Mouse (Mus musculus): Measurements from ENCODE around the gene Lrrc8a.

Gene Lrrc8a

GRCm38 (mm10) chr2:30239777-30240176 is 2.3 kb downstream of the Lrrc8a start:
- peak; percentile 85 to 87 for DNase-seq (ENCODE audit: low spot score in 2 of 2)

GRCm38 (mm10) chr2:30240267-30240666 is 2.8 kb downstream of the Lrrc8a start, which contains the start of gene Gm28035:
Gm28035 (plus strand) TSS chr2:30240567.
- peak in 1 of 2 experiments; percentile 4 for DNase-seq (ENCODE audit: low spot score in 2 of 2)

- DNase-seq (ENCODE audit: low spot score in 2 of 2): peak; percentile 93 to 97
Measured at GRCm38 (mm10) chr2:30242509-30242908, 5.0 kb downstream of the Lrrc8a start.

GRCm38 (mm10) chr2:30243391-30243790 is 5.9 kb downstream of the Lrrc8a start:
- no peak for DNase-seq (ENCODE audit: low spot score in 2 of 2)

GRCm38 (mm10) chr2:30244595-30245178 is 7.2 kb downstream of the Lrrc8a start:
- DNase-seq (ENCODE audit: low spot score in 2 of 2): no peak

GRCm38 (mm10) chr2:30247036-30247435 is 9.5 kb downstream of the Lrrc8a start:
- DNase-seq (ENCODE audit: low spot score in 2 of 2): no peak

- peak in 1 of 2 experiments; percentile 4 for DNase-seq (ENCODE audit: low spot score in 2 of 2)
Measured at GRCm38 (mm10) chr2:30247681-30248080, 10.2 kb downstream of the Lrrc8a start.

- DNase-seq (ENCODE audit: low spot score in 2 of 2): no peak
Measured at GRCm38 (mm10) chr2:30249182-30249581, 11.7 kb downstream of the Lrrc8a start.

GRCm38 (mm10) chr2:30250166-30251128 is 12.9 kb downstream of the Lrrc8a start:
- peak in 1 of 2 experiments; percentile 6 for DNase-seq (ENCODE audit: low spot score in 2 of 2)

GRCm38 (mm10) chr2:30251417-30252104 is 14.0 kb downstream of the Lrrc8a start:
- peak in 1 of 2 experiments; percentile 51 for DNase-seq (ENCODE audit: low spot score in 2 of 2)

- no peak for DNase-seq (ENCODE audit: low spot score in 2 of 2)
Measured at GRCm38 (mm10) chr2:30252521-30252920, 15.0 kb downstream of the Lrrc8a start.

GRCm38 (mm10) chr2:30253809-30254208 is 16.3 kb downstream of the Lrrc8a start:
- peak in 1 of 2 experiments; percentile 21 for DNase-seq (ENCODE audit: low spot score in 2 of 2)

GRCm38 (mm10) chr2:30255631-30256395 is 18.3 kb downstream of the Lrrc8a start:
- DNase-seq (ENCODE audit: low spot score in 2 of 2): no peak

GRCm38 (mm10) chr2:30256616-30257350 is 19.3 kb downstream of the Lrrc8a start:
- no peak for DNase-seq (ENCODE audit: low spot score in 2 of 2)

GRCm38 (mm10) chr2:30257699-30258460 is 20.4 kb downstream of the Lrrc8a start:
- DNase-seq (ENCODE audit: low spot score in 2 of 2): no peak

- DNase-seq (ENCODE audit: low spot score in 2 of 2): peak; percentile 89 to 96
Measured at GRCm38 (mm10) chr2:30258600-30258999, 21.1 kb downstream of the Lrrc8a start.

GRCm38 (mm10) chr2:30259131-30260064 is 21.9 kb downstream of the Lrrc8a start:
- DNase-seq (ENCODE audit: low spot score in 2 of 2): no peak

GRCm38 (mm10) chr2:30261064-30261736 is 23.7 kb downstream of the Lrrc8a start:
- peak in 1 of 2 experiments; percentile 8 for DNase-seq (ENCODE audit: low spot score in 2 of 2)

Measured in heart, adult 9 months (tissue).